Mouse (Mus musculus) heart, postnatal 0 days (tissue): ENCODE data around the gene Spats2. TPM values are rescaled to one million over a fixed set of nuclear protein-coding genes. Genes with fewer than 3 reads are reported as not detected.

Experiments used
- ATAC-seq: fragments of 200-750 bp; cut with Nextera tagmentation; 2 replicates; pipeline ENCODE4 v1.8.0; 2017; ENCODE audit warnings: low read depth, moderate number of reproducible peaks, moderate library complexity; ENCODE audit not compliant: insufficient read depth
- DNase-seq: peaks from one replicate; pipeline ENCODE4 v3.0.0-alpha.2; 2016; ENCODE audit warnings: low spot score
- H3K27ac ChIP-seq: fragments of 300-500 bp; sonication (generic); 2 replicates; pipeline ENCODE4 v1.5.1; 2014; ENCODE audit warnings: low read depth, mild to moderate bottlenecking
- H3K27me3 ChIP-seq: fragments of 300-500 bp; sonication (generic); 2 replicates; pipeline ENCODE4 v1.6.1; 2014; ENCODE audit warnings: low read length, mixed read lengths; ENCODE audit not compliant: control insufficient read depth, insufficient read depth
- H3K36me3 ChIP-seq: fragments of 300-500 bp; sonication (generic); replicated peaks from 2 replicates; pipeline ENCODE4 v1.6.1; 2014; ENCODE audit warnings: low read length, mixed read lengths; ENCODE audit not compliant: control insufficient read depth, insufficient read depth
- H3K4me1 ChIP-seq: fragments of 300-500 bp; sonication (generic); 2 replicates; pipeline ENCODE4 v1.6.1; 2014; ENCODE audit warnings: antibody characterized with exemption; ENCODE audit not compliant: control insufficient read depth, insufficient read depth
- H3K4me2 ChIP-seq: fragments of 300-500 bp; sonication (generic); 2 replicates; pipeline ENCODE4 v1.6.1; 2014; ENCODE audit warnings: low read depth, mild to moderate bottlenecking, low read length, moderate library complexity
- H3K4me3 ChIP-seq: fragments of 300-500 bp; sonication (generic); 2 replicates; pipeline ENCODE4 v1.5.1; 2014; ENCODE audit warnings: low read depth, low read length
- H3K9ac ChIP-seq: fragments of 300-500 bp; sonication (generic); replicated peaks from 2 replicates; pipeline ENCODE4 v1.6.1; 2014; ENCODE audit warnings: low read depth, low read length, mixed read lengths
- H3K9me3 ChIP-seq: fragments of 300-500 bp; sonication (generic); replicated peaks from 2 replicates; pipeline ENCODE4 v1.6.1; 2016; ENCODE audit warnings: low read length; ENCODE audit not compliant: control insufficient read depth
- CTCF ChIP-seq: IDR thresholded peaks from 2 replicates; pipeline ENCODE4 v1.5.1; 2016; ENCODE audit warnings: antibody characterized with exemption, control low read depth, low read depth
- EP300 ChIP-seq: IDR thresholded peaks from 2 replicates; pipeline ENCODE4 v1.6.1; 2016; ENCODE audit warnings: antibody characterized with exemption, low read depth
- WGBS: fragments of 180-500 bp; shearing (Covaris S2); extraction: QIAGEN DNeasy Blood & Tissue Kit; methylation state at CpG from one replicate; pipeline ENCODE4 v1.1.7; 2014; 5-methylcytosine and 5-hydroxymethylcytosine counted together
- polyA plus RNA-seq: library from polyadenylated mRNA; unstranded; fragments of >200 nt; fragmentation: Nextera tagmentation; extraction: Ambion mirVana; gene quantifications from 2 replicates; pipeline ENCODE4 v1.2.1, GENCODE M21; 2015
- total RNA-seq: library from RNA; depleted of rRNA; stranded (reverse); fragments of >200 nt; gene quantifications from 2 replicates; pipeline ENCODE4 v1.2.3, GENCODE M21; 2014; ENCODE audit warnings: low replicate concordance

Spats2 gene
- total and polyA plus RNA-seq, 2 experiments from 2014 or later: 16.1 to 17.6 TPM

- no peak for DNase-seq
- H3K36me3 ChIP-seq: peaks cover 32% of the 10 kb centered on the region
These were observed 89.2 kb downstream of the Spats2 start for GRCm38 (mm10) chr15:99214941-99215340.

DNA sequence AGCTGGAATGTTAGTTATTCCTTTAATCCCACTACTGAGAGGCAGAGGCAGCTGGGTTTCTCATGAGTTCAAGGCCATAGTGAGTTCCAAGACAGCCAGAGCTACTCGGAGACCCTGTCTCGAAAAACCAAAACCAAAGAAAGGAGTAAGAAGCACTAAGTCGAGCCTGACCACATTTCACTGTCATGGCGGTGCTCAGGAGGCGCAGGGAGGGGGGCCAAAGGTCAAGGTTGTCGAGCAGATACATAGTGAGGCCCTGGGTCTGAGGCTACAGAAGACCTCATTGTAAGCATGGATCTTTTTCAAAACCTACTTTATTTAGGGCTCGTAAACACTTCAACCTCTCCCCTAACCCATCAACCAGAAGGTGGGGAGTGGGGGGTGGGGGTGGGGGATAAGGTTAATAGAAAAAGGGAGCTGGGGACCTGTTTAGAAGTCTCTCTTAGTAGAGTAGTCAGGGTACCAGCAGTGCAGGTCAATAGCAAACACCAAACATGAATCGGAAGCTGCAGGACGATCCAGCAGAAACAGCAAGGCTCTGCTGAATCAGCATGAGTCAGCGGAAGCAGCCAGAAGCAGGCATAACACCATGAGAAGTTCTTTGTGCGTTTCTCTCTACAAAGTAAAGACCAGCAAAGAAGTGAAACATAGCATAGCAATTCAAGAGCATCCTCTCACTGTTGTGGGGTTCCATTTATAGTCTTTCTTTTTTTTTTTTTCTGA, 90.2 kb downstream of the Spats2 start:
- Histone ChIP-seq H3K9me3 (no peaks in the 10 kb centered on the region), H3K27me3 (peaks cover 15% of the 10 kb centered on the region; the same call in 1 of the 2 replicates), H3K27ac (no peak overlapping the region), H3K4me3 (no peak overlapping the region), H3K4me2 (no peak overlapping the region), H3K4me1 (no peaks in the 10 kb centered on the region), H3K36me3 (peaks cover 26% of the 10 kb centered on the region), H3K9ac (no peak overlapping the region)
- 86% methylated on average over 11 of the region's 11 CpGs for WGBS
- ATAC-seq (no peak), DNase-seq (no peak)
- TF ChIP-seq CTCF (no peak), EP300 (no peak)

More at GRCm38 (mm10) chr15:99214941-99215340, 89.2 kb downstream of the Spats2 start:
- Histone ChIP-seq H3K9ac (no peak overlapping the region), H3K4me1 (no peaks in the 10 kb centered on the region), H3K4me3 (no peak overlapping the region), H3K4me2 (no peak overlapping the region), H3K27ac (no peak overlapping the region), H3K27me3 (peaks cover 8% of the 10 kb centered on the region; the same call in 1 of the 2 replicates), H3K9me3 (no peaks in the 10 kb centered on the region)
- WGBS: 82% methylated on average over 2 of the region's 2 CpGs
- TF ChIP-seq CTCF (peak; percentile 35), EP300 (no peak)
- no peak for ATAC-seq

DNA sequence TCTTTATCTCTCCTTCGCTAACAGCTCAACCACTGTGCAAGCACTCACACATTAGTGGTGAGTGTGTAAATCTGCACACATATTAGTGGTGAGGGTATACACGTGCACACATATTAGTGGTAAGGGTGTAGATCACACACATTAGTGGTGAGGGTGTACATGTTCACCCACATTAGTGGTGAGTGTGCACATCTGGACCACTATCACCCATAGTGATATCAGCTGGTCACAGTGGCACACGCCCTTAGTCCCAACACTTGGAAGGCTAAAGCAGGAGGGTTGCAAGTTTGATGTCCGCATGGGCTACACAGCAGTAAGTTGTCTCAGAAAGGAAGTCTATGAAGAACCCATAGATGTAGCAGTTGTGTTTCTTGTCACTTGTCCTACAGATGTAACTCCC, 91.9 kb downstream of the Spats2 start:
- H3K4me3 ChIP-seq: no peak overlapping the region
- H3K36me3 ChIP-seq: peaks cover 9% of the 10 kb centered on the region
- no peak overlapping the region for H3K4me2 ChIP-seq
- ATAC-seq (no peak), DNase-seq (no peak)
- no peaks in the 10 kb centered on the region for H3K4me1 ChIP-seq
- H3K9me3 ChIP-seq: no peaks in the 10 kb centered on the region
- WGBS: 85% methylated on average over 4 of the region's 4 CpGs
- H3K27me3 ChIP-seq: peaks cover 32% of the 10 kb centered on the region
- H3K9ac ChIP-seq: no peak overlapping the region
- H3K27ac ChIP-seq: no peak overlapping the region
- TF ChIP-seq CTCF (no peak), EP300 (no peak)

- no peak overlapping the region for H3K27ac ChIP-seq
- no peak overlapping the region for H3K4me3 ChIP-seq
- ATAC-seq (no peak), DNase-seq (no peak)
- TF ChIP-seq CTCF (no peak), EP300 (no peak)
- WGBS: 21% methylated on average over 8 of the region's 8 CpGs
- H3K9me3 ChIP-seq: no peaks in the 10 kb centered on the region
- peaks cover 70% of the 10 kb centered on the region for H3K27me3 ChIP-seq
- H3K36me3 ChIP-seq: no peaks in the 10 kb centered on the region
- H3K4me2 ChIP-seq: no peak overlapping the region
- H3K9ac ChIP-seq: no peak overlapping the region
- H3K4me1 ChIP-seq: peaks cover 4% of the 10 kb centered on the region; the same call in 1 of the 2 replicates
These were observed 95.7 kb downstream of the Spats2 start for GRCm38 (mm10) chr15:99221315-99221952.

DNA sequence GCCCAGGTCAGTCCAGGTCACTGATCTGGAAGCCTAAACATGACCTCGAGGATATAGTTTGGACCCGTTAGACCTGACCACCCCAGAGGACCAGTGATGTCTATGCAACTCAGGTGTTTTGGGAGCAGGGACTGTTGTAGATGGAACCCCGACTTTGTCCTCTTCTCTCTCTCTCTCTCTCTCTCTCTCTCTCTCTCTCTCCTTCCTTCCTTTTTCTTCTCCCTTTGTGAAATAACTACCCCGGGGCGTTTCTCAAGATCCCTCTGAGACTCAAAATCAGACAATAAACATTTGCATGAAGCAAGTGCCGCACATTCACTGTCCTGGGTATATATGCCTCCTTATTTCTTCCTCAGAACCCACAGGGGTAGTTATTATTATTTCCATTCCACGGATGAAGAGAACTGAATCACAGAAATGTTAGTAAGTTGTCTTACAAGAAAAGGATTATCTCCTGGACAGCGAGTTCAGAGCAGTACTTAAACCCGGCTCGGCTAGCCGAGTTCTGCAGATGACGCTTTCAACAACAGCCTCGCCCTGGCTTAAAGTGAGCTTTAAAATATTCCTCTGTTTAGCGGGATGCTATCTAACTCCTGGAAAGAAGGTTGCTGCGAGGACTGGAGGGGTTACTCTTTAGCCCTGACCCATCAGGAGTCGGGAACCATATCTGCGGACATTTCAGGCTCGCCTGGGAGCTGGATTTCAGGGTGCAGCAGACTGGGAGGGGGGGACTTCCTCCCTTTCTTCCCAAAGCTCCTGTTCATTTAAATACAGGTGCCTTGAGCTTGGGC, 97.3 kb downstream of the Spats2 start:
- Histone ChIP-seq H3K4me2 (peak overlapping the region; percentile 79), H3K36me3 (no peaks in the 10 kb centered on the region), H3K9ac (no peak overlapping the region), H3K4me1 (peaks cover 4% of the 10 kb centered on the region; the same call in 1 of the 2 replicates), H3K27ac (no peak overlapping the region), H3K27me3 (peaks cover 86% of the 10 kb centered on the region), H3K4me3 (peak overlapping the region; percentile 55), H3K9me3 (no peaks in the 10 kb centered on the region)
- no peak for TF ChIP-seq CTCF
- TF ChIP-seq EP300: no peak
- no peak for ATAC-seq
- no peak for DNase-seq
- WGBS: 7% methylated on average over 18 of the region's 18 CpGs
